Mouse (Mus musculus): ENCODE results near the gene Hist1h4b. TPM values are rescaled to one million over a fixed set of nuclear protein-coding genes. Genes with fewer than 3 reads are reported as not detected.
"Not testable (repeated sequence)": the region's sequence is repeated elsewhere in the genome, so short reads cannot be mapped to it uniquely, and the experiment has no call there.

Gene Hist1h4b
- polyA plus RNA-seq, 2 experiments = 4.4 to 26.6 TPM

DNA sequence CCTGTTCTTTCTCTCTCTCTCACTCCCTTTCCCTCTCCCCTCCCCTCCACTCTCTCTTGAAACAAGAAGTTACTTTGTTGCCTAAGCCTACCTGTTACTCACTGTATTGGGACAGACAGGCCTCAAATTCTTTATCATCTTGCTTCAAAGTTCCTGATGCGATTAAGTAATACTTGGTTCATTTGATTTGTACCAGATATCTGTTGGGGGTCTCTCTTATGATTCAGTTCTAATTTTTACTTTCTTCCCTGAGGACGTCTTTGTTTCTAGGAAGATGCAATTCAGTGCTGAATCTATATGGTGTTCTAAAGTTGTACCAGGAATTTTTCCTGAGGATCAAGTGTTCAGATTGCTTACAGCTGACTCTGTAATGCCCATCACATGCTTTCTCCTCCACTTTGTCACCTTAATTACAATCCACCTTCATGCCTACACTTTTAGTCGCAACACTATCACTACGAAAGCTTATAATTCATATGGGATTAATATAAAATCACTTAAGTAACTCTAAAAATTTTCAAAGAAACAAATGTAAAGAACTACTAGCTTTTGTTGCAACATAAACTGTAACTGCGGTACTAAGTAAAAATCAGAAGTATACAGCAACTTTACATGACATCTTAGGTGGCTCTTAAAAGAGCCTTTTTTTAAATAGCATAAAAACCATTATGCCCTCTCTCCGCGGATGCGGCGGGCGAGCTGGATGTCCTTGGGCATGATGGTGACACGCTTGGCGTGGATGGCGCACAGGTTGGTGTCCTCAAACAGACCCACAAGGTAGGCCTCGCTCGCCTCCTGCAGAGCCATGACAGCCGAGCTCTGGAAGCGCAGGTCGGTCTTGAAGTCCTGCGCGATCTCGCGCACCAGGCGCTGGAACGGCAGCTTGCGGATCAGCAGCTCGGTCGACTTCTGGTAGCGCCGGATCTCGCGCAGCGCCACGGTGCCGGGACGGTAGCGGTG lies 12.1 kb upstream of the Hist1h4b start:
- Histone ChIP-seq H3K36me3 (ENCODE audit: control insufficient read depth, insufficient read depth, low read length) (no peaks in the 10 kb centered on the region), H3K4me2 (replicated peaks; ENCODE audit: low read depth, low read length, severe bottlenecking) (peak overlapping the region; percentile 69), H3K27me3 (ENCODE audit: control insufficient read depth, insufficient read depth, low read length) (no peaks in the 10 kb centered on the region), H3K4me1 (ENCODE audit: control insufficient read depth, insufficient read depth, low read length) (peaks cover 20% of the 10 kb centered on the region), H3K9me3 (ENCODE audit: control insufficient read depth, low read length) (no peaks in the 10 kb centered on the region), H3K27ac (replicated peaks; ENCODE audit: low read depth, low read length) (peak overlapping the region; percentile 73), H3K4me3 (replicated peaks; ENCODE audit: low read length) (peak overlapping the region; percentile 42), H3K9ac (ENCODE audit: low read depth, low read length, severe bottlenecking) (peak overlapping the region; percentile 49)
- 1% methylated on average over 13 of the region's 36 CpGs for WGBS
- DNase-seq (ENCODE audit: low spot score) (no peak), ATAC-seq (ENCODE audit: low FRiP score, low read depth) (no peak)
- no peak for TF ChIP-seq POLR2A (IDR thresholded peaks at IDR 0.05; ENCODE audit: borderline replicate concordance, extremely low read depth, insufficient read depth, insufficient read length)

DNA sequence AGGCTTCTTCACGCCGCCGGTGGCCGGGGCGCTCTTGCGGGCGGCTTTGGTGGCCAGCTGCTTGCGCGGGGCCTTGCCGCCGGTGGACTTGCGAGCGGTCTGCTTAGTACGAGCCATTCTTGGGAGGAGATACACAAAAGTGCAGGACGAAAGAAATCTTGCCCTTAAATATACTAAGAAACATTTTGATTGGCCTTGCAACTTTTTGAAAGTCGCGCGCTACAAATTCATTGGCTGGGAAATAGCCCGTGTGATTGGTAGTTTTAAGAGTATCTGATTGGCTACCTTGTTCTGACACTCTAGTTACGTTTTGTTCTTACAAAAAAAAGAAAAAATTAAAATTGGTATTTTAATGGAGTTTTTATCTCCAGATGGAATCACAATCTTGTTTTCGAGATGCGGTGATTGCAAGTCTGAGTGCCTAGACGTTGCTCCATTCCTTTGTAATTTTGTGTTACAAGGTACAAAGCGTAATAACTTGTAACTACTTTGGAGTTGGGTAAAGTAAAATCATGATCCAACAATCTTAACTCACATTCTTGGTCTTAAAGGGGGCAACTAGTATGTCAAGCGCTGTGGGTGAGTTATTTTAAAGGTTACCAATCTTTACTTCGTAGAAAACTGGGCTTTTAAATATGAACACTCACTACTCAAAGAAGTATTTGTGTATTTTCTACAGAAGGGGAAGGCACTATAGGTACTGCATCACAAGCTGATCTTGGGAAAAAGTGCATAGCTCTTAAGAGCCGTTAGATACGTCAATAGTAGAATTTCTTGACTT lies 11.2 kb upstream of the Hist1h4b start, which contains the start of gene Hist1h3c:
Gene Hist1h3c (minus strand): TSS at position 222 of the 781 bp plus-strand sequence.
- H3K4me3 ChIP-seq (replicated peaks; ENCODE audit: low read length) = peak within 1 kb of the TSS; percentile 42
- ATAC-seq (ENCODE audit: low FRiP score, low read depth) (peak; percentile 71), DNase-seq (ENCODE audit: low spot score) (peak; percentile 95)
- peaks cover 16% of the 10 kb centered on the region for H3K4me1 ChIP-seq (ENCODE audit: control insufficient read depth, insufficient read depth, low read length)
- no peaks in the 10 kb centered on the region for H3K9me3 ChIP-seq (ENCODE audit: control insufficient read depth, low read length)
- WGBS = under 1% methylated on average over 23 of the region's 28 CpGs
- peak within 1 kb of the TSS; percentile 59 for H3K9ac ChIP-seq (ENCODE audit: low read depth, low read length, severe bottlenecking)
- TF ChIP-seq POLR2A (IDR thresholded peaks at IDR 0.05; ENCODE audit: borderline replicate concordance, extremely low read depth, insufficient read depth, insufficient read length) = no peak; the same call in 1 of the 2 replicates
- H3K27ac ChIP-seq (replicated peaks; ENCODE audit: low read depth, low read length) = peak within 1 kb of the TSS; percentile 96
- peak within 1 kb of the TSS; percentile 69 for H3K4me2 ChIP-seq (replicated peaks; ENCODE audit: low read depth, low read length, severe bottlenecking)
- no peaks in the 10 kb centered on the region for H3K36me3 ChIP-seq (ENCODE audit: control insufficient read depth, insufficient read depth, low read length)
- H3K27me3 ChIP-seq (ENCODE audit: control insufficient read depth, insufficient read depth, low read length) = no peaks in the 10 kb centered on the region

DNA sequence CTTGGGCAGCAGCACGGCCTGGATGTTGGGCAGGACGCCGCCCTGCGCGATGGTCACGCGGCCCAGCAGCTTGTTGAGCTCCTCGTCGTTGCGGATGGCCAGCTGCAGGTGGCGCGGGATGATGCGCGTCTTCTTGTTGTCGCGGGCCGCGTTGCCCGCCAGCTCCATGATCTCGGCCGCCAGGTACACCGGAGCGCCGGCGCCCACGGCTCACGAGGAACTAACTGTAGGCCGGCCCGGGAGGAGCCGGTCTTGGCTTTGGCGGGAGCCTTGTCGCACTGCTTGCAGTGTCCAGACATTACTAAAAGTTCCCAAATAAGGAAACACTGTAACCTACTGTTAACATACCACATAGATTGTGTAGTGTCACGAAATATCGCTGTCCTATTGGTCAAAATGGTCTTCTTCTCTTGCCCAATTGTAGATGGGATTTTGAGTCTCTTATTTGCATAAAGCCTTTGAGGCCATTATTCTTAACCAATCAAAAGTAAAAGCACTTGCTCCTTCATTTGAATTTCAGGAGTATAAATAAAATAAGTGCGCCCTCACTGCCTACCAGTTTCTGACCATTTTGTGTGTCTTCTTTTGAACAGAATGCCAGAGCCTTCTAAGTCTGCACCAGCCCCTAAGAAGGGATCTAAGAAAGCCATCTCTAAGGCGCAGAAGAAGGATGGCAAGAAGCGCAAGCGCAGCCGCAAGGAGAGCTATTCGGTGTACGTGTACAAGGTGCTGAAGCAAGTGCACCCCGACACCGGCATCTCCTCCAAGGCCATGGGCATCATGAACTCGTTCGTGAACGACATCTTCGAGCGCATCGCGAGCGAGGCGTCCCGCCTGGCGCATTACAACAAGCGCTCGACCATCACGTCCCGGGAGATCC lies 10.4 kb upstream of the Hist1h4b start, which contains the start of gene Hist1h2bb:
Gene Hist1h2bb (plus strand): TSS at position 534 of the 880 bp plus-strand sequence.
- H3K4me1 ChIP-seq (ENCODE audit: control insufficient read depth, insufficient read depth, low read length) = 0 out of 2 replicates have a peak, but pooled peaks cover 11% of the 10 kb centered on the region
- not testable (repeated sequence) for H3K27me3 ChIP-seq (ENCODE audit: control insufficient read depth, insufficient read depth, low read length); H3K36me3 ChIP-seq (ENCODE audit: control insufficient read depth, insufficient read depth, low read length); H3K9me3 ChIP-seq (ENCODE audit: control insufficient read depth, low read length)
- H3K4me3 ChIP-seq (replicated peaks; ENCODE audit: low read length) = peak within 1 kb of the TSS; percentile 42
- H3K9ac ChIP-seq (ENCODE audit: low read depth, low read length, severe bottlenecking) = peak within 1 kb of the TSS; percentile 59
- DNase-seq (ENCODE audit: low spot score) = peak; percentile 95
- 1% methylated on average over 32 of the region's 58 CpGs for WGBS
- TF ChIP-seq POLR2A (IDR thresholded peaks at IDR 0.05; ENCODE audit: borderline replicate concordance, extremely low read depth, insufficient read depth, insufficient read length) = peak; percentile 63; the same call in 1 of the 2 replicates
- peak within 1 kb of the TSS; percentile 96 for H3K27ac ChIP-seq (replicated peaks; ENCODE audit: low read depth, low read length)
- ATAC-seq (ENCODE audit: low FRiP score, low read depth) = peak; percentile 87
- peak within 1 kb of the TSS; percentile 69 for H3K4me2 ChIP-seq (replicated peaks; ENCODE audit: low read depth, low read length, severe bottlenecking)

DNA sequence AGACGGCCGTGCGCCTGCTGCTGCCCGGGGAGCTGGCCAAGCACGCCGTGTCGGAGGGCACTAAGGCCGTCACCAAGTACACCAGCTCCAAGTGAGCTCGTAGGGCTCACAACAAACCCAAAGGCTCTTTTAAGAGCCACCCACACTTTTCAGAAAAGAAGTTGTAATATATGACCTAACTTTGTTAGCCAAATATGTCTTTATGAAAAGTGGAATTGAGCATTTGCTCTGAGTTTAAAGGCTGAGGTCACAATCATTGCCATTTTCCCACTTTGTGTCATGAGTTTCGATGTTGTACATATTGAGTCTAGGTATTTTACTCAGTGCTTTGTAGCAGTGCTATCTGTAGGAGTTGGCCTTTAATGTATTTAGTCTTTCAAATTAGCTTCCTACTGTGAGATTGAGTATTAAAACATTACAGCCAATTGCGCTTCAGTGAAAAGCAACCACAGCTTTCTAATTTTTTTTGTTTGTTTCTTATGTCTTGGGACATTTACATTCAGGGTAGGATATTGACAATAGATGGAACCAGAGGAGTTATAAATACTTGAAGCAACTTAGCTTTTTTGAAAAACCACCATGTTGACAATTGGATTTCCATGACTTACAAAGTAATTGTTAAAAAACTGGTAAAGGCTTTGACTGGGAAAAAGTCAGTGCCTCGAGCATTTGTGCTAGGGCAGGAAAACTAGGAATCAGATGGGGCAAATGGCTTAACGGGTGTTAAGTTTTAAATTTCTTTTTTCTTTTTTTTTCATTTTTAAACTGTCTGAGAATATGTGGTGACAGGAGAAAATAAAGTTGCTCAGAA lies 9.5 kb upstream of the Hist1h4b start:
- Histone ChIP-seq H3K9me3 (ENCODE audit: control insufficient read depth, low read length) (no peaks in the 10 kb centered on the region), H3K4me2 (replicated peaks; ENCODE audit: low read depth, low read length, severe bottlenecking) (peak overlapping the region; percentile 54), H3K36me3 (ENCODE audit: control insufficient read depth, insufficient read depth, low read length) (no peaks in the 10 kb centered on the region), H3K4me1 (ENCODE audit: control insufficient read depth, insufficient read depth, low read length) (0 out of 2 replicates have a peak, but pooled peaks cover 11% of the 10 kb centered on the region), H3K4me3 (replicated peaks; ENCODE audit: low read length) (peak overlapping the region; percentile 42), H3K27ac (replicated peaks; ENCODE audit: low read depth, low read length) (peak overlapping the region; percentile 96), H3K27me3 (ENCODE audit: control insufficient read depth, insufficient read depth, low read length) (no peaks in the 10 kb centered on the region), H3K9ac (ENCODE audit: low read depth, low read length, severe bottlenecking) (peak overlapping the region; percentile 52)
- 0 out of 2 replicates have a peak, but pooled peaks have one; percentile 12 for TF ChIP-seq POLR2A (IDR thresholded peaks at IDR 0.05; ENCODE audit: borderline replicate concordance, extremely low read depth, insufficient read depth, insufficient read length)
- ATAC-seq (ENCODE audit: low FRiP score, low read depth) (0 out of 2 replicates have a peak, but pooled peaks have one; percentile 0), DNase-seq (ENCODE audit: low spot score) (peak; percentile 28)
- WGBS = 4% methylated on average over 9 of the region's 13 CpGs
